Comparison of ENCODE assay signal across 18 mouse cellular contexts in the genomic region with DNA sequence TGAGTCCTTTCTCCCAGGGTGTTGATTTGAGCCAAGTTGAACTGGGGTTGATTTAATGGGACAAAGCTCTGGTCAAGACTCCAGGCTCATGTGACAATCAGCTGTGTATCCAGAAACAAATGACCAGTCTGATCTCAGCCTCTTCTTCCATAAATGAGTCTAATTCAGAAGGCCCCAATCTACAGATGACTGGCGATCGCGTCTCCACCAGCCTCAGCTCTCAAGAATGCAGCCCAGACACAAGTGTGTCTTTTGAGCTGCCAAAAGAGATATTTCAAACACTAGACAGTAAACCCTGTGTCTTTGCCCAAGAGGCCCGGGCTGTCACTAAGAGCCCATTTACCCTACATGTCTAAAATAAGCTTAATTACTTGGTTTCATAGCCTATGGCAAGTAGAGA.
DNase-seq lines count a peak whose midpoint lies in the region; TF ChIP-seq lines count a peak whose summit lies in the region.
"Had no signal": no experiment of that assay in that cellular context is flagged by ENCODE, and none has a peak within 500 bp of the region (broad histone marks: within the 10 kb centered on the region; RNA-seq: fewer than 3 reads in every experiment).

No protein-coding gene starts in this region.

- peak; percentile 85 for DNase-seq in heart, adult 11 months
- DNase-seq in heart, postnatal 25 days (ENCODE audit: low spot score): no peak
- DNase-seq in left cerebral cortex, adult 11 months (ENCODE audit: low spot score): peak; percentile 16
- DNase-seq in left cerebral cortex, postnatal 10 days (ENCODE audit: extremely low spot score in 1 of 2, low spot score in 2 of 2): no peak
- DNase-seq in brain, embryonic 14.5 days (ENCODE audit: low read depth): peak; percentile 18
- no peak for DNase-seq in kidney, adult 11 months
- no peak for DNase-seq in kidney, postnatal 10 days
- DNase-seq: adrenal gland, postnatal 25 days; cerebellum, postnatal 36 days; forebrain, postnatal 0 days; gastrocnemius, postnatal 14 days; heart, postnatal 36 days; kidney, adult 9 months; kidney, postnatal 14 days; lung, embryonic 14.5 days; lung, postnatal 14 days; midbrain, embryonic 14.5 days; thymus, postnatal 4 days had no signal

- intact Hi-C loops in heart, postnatal 25 days (cut with DNase I): no loop called here
- intact Hi-C loops in left cerebral cortex, postnatal 10 days (cut with DNase I): no loop called here

- no peak for TF ChIP-seq CTCF in brain, embryonic 14.5 days (IDR thresholded peaks at IDR 0.05; ENCODE audit: borderline replicate concordance, extremely low read depth, insufficient read depth, insufficient read length)

- TF ChIP-seq POLR2A in brain, embryonic 14.5 days (IDR thresholded peaks at IDR 0.05; ENCODE audit: borderline replicate concordance, extremely low read depth, insufficient read depth, insufficient read length, poor library complexity, severe bottlenecking): no peak

Comparison
In these comparisons a context has a peak if more than half of its experiments do, and no peak if none do; other contexts are left out.
1. DNase-seq: peak in heart, adult 11 months (single experiment), left cerebral cortex, adult 11 months (single experiment) and brain, embryonic 14.5 days (single experiment); none in heart, postnatal 25 days (single experiment), left cerebral cortex, postnatal 10 days (0 of 2), kidney, adult 11 months (single experiment) and kidney, postnatal 10 days (single experiment).